Mouse (Mus musculus): Measurements from ENCODE around the gene Shank3.

Shank3 gene

GRCm38 (mm10) chr15:89524611-89525415 is 25.4 kb downstream of the Shank3 start:
- DNase-seq (ENCODE audit: low spot score in 2 of 2): no peak

GRCm38 (mm10) chr15:89525464-89525863 is 26.0 kb downstream of the Shank3 start:
- no peak for DNase-seq (ENCODE audit: low spot score in 2 of 2)

- DNase-seq (ENCODE audit: low spot score in 2 of 2): no peak
These were observed 26.5 kb downstream of the Shank3 start for GRCm38 (mm10) chr15:89525896-89526295.

- DNase-seq (ENCODE audit: low spot score in 2 of 2): no peak
These were observed 27.4 kb downstream of the Shank3 start for GRCm38 (mm10) chr15:89526776-89527325.

GRCm38 (mm10) chr15:89527466-89527865 is 28.0 kb downstream of the Shank3 start:
- no peak for DNase-seq (ENCODE audit: low spot score in 2 of 2)

GRCm38 (mm10) chr15:89528201-89528850 is 28.9 kb downstream of the Shank3 start:
- no peak for DNase-seq (ENCODE audit: low spot score in 2 of 2)

GRCm38 (mm10) chr15:89528923-89529322 is 29.5 kb downstream of the Shank3 start:
- DNase-seq (ENCODE audit: low spot score in 2 of 2): no peak

GRCm38 (mm10) chr15:89530336-89530735 is 30.9 kb downstream of the Shank3 start:
- DNase-seq (ENCODE audit: low spot score in 2 of 2): peak in 1 of 2 experiments; percentile 69

- no peak for DNase-seq (ENCODE audit: low spot score in 2 of 2)
These were observed 32.0 kb downstream of the Shank3 start for GRCm38 (mm10) chr15:89531399-89531798.

GRCm38 (mm10) chr15:89532026-89532923 is 32.9 kb downstream of the Shank3 start:
- peak; percentile 78 to 82 for DNase-seq (ENCODE audit: low spot score in 2 of 2)

- no peak for DNase-seq (ENCODE audit: low spot score in 2 of 2)
These were observed 33.8 kb downstream of the Shank3 start for GRCm38 (mm10) chr15:89532924-89533842.

GRCm38 (mm10) chr15:89533843-89534207 is 34.4 kb downstream of the Shank3 start:
- DNase-seq (ENCODE audit: low spot score in 2 of 2): no peak

- no peak for DNase-seq (ENCODE audit: low spot score in 2 of 2)
These were observed 44.7 kb downstream of the Shank3 start for GRCm38 (mm10) chr15:89544171-89544570.

GRCm38 (mm10) chr15:89547321-89547720 is 47.9 kb downstream of the Shank3 start:
- DNase-seq (ENCODE audit: low spot score in 2 of 2): no peak

GRCm38 (mm10) chr15:89547824-89548601 is 48.6 kb downstream of the Shank3 start:
- DNase-seq (ENCODE audit: low spot score in 2 of 2): no peak

- peak; percentile 48 to 56 for DNase-seq (ENCODE audit: low spot score in 2 of 2)
These were observed 49.4 kb downstream of the Shank3 start for GRCm38 (mm10) chr15:89548837-89549236.

GRCm38 (mm10) chr15:89550506-89550905 is 51.1 kb downstream of the Shank3 start:
- no peak for DNase-seq (ENCODE audit: low spot score in 2 of 2)

- DNase-seq (ENCODE audit: low spot score in 2 of 2): no peak
These were observed 52.3 kb downstream of the Shank3 start for GRCm38 (mm10) chr15:89551733-89552132.

- DNase-seq (ENCODE audit: low spot score in 2 of 2): no peak
These were observed 56.2 kb downstream of the Shank3 start for GRCm38 (mm10) chr15:89555591-89555990.

Measured in frontal cortex, postnatal 14 days (tissue).